Mouse (Mus musculus) neutrophil, adult 5-6 weeks (primary cell): ENCODE data around the gene Hoxc8. TPM values are rescaled to one million over a fixed set of nuclear protein-coding genes. Genes with fewer than 3 reads are reported as not detected.
A peak's percentile ranks its signal among the peaks of the same experiment; 100 is the strongest.

Experiments used
- ATAC-seq: fragments of 151-379, 151-347 bp; 2 replicates; pipeline ENCODE4 v1.8.0; 2017; ENCODE audit warnings: mild to moderate bottlenecking, moderate TSS enrichment; ENCODE audit not compliant: insufficient number of reproducible peaks, poor library complexity, low FRiP score, severe bottlenecking; ENCODE audit errors: extremely low read depth
- total RNA-seq: library from RNA; stranded (forward); fragments of 200-1000 nt; gene quantifications from 2 replicates; pipeline ENCODE4 v1.2.3, GENCODE M21; 2017

Hoxc8 gene
- total RNA-seq, 1 experiment from 2014 or later = not detected

GRCm38 (mm10) chr15:103024131-103024530 is 33.7 kb downstream of the Hoxc8 start:
- ATAC-seq = no peak

- ATAC-seq = no peak
Observed at GRCm38 (mm10) chr15:103027266-103028235, 37.1 kb downstream of the Hoxc8 start.

GRCm38 (mm10) chr15:103028916-103029512 is 38.6 kb downstream of the Hoxc8 start:
- ATAC-seq = no peak

- ATAC-seq = no peak
Observed at GRCm38 (mm10) chr15:103030142-103030541, 39.7 kb downstream of the Hoxc8 start.

- ATAC-seq = no peak
Observed at GRCm38 (mm10) chr15:103032167-103032566, 41.8 kb downstream of the Hoxc8 start.

GRCm38 (mm10) chr15:103032646-103033575 is 42.5 kb downstream of the Hoxc8 start:
- no peak for ATAC-seq

GRCm38 (mm10) chr15:103034043-103034806 is 43.8 kb downstream of the Hoxc8 start:
- 0 out of 2 replicates have a peak, but pooled peaks have one; percentile 9 for ATAC-seq

- no peak for ATAC-seq
Observed at GRCm38 (mm10) chr15:103034807-103035547, 44.6 kb downstream of the Hoxc8 start.

GRCm38 (mm10) chr15:103035548-103035881 is 45.1 kb downstream of the Hoxc8 start:
- no peak for ATAC-seq

- ATAC-seq = no peak
Observed at GRCm38 (mm10) chr15:103037579-103037978, 47.2 kb downstream of the Hoxc8 start.

- ATAC-seq = no peak
Observed at GRCm38 (mm10) chr15:103038701-103039480, 48.5 kb downstream of the Hoxc8 start.

GRCm38 (mm10) chr15:103039609-103040008 is 49.2 kb downstream of the Hoxc8 start:
- no peak for ATAC-seq

GRCm38 (mm10) chr15:103040601-103041000 is 50.2 kb downstream of the Hoxc8 start:
- no peak for ATAC-seq

GRCm38 (mm10) chr15:103041613-103042012 is 51.2 kb downstream of the Hoxc8 start:
- ATAC-seq = no peak

GRCm38 (mm10) chr15:103042209-103042608 is 51.8 kb downstream of the Hoxc8 start:
- no peak for ATAC-seq
